ENCODE assay signal across 8 mouse cellular contexts in the genomic region with DNA sequence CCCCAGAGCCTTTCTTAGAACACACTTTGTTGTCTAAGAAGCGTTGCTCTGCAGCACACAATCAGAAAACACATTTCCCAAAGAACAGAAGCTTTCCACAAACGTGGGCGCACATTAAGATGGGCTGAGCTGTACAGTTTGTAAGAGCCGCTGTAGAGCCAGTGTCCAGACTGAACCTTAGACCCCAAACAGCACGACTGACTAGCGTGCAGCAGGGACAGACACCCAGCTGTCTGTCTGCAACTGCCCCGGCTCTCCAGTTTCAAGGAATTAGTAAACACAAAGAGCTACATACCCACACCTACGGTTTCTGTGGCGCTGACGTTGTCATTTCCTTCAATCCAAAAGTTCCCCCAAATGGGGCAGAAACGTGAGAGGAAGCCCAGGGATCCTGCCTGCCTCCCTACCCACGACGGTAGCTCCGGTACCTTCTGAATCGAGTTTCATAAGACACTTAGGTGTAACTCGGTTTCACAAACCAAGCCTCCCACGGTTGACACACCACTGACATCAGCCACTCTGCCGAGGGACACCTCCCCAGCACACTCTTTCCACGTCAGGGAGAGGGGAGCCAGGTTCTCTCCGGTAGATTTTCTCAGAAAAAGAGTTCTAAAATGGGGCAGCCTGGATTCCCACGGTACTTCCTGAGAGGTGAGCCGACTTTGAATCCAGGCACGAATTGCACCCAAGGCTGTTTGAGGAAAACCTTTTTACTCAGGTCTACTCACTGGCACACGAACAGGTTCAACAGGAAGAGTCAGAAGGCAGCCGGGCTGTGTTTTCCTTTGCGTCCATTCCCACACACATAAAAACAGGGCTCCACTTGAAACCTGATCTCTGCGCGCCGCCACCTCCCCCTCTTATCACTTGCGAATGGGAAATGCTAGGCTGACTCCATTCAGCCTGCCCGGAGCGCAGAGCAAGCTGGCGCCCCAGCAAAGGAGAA. TPM values are rescaled to one million over a fixed set of nuclear protein-coding genes. Genes with fewer than 3 reads are reported as not detected.
A peak's percentile ranks its signal among the peaks of the same experiment; 100 is the strongest.
DNase-seq lines count a peak whose midpoint lies in the region; ATAC-seq lines count a peak whose summit lies in the region.

No protein-coding gene starts in this region.

- H3K4me3 ChIP-seq in embryonic facial prominence, embryonic 12.5 days, result peak overlapping the region; percentile 36
- peak overlapping the region; percentile 43 for H3K4me3 ChIP-seq in heart, embryonic 14.5 days (ENCODE audit: control insufficient read depth in 1 of 2, insufficient read depth in 1 of 2, low read depth in 1 of 2, low read length in 2 of 2)
- peak overlapping the region; percentile 60 for H3K4me3 ChIP-seq in kidney, embryonic 16.5 days (ENCODE audit: low read length)

- peak overlapping the region; percentile 40; the same call in 1 of the 2 replicates for H3K9ac ChIP-seq in embryonic facial prominence, embryonic 12.5 days
- peak overlapping the region; percentile 66 for H3K9ac ChIP-seq in heart, embryonic 14.5 days (ENCODE audit: low read length)
- H3K9ac ChIP-seq in kidney, embryonic 16.5 days (replicated peaks; ENCODE audit: low read length), result peak overlapping the region; percentile 81

- peak; percentile 42; the same call in 1 of the 2 replicates for ATAC-seq in embryonic facial prominence, embryonic 12.5 days (ENCODE audit: insufficient number of reproducible peaks, insufficient read depth, low FRiP score, low TSS enrichment)
- peak; percentile 60; the same call in 1 of the 2 replicates for ATAC-seq in heart, embryonic 14.5 days (ENCODE audit: insufficient number of reproducible peaks, insufficient read depth, low FRiP score, low read depth)
- ATAC-seq in kidney, embryonic 16.5 days (ENCODE audit: low FRiP score, low TSS enrichment), result peak; percentile 90

- peaks cover 2% of the 10 kb centered on the region; the same call in 1 of the 2 replicates for H3K27me3 ChIP-seq in embryonic facial prominence, embryonic 12.5 days
- no peaks in the 10 kb centered on the region for H3K27me3 ChIP-seq in heart, embryonic 14.5 days (ENCODE audit: control insufficient read depth, insufficient read depth, low read length)
- H3K27me3 ChIP-seq in kidney, embryonic 16.5 days (ENCODE audit: insufficient read depth, low read length), result no peaks in the 10 kb centered on the region

- 2% methylated on average over 33 of the region's 33 CpGs for WGBS in embryonic facial prominence, embryonic 12.5 days
- WGBS in heart, embryonic 14.5 days, result 1% methylated on average over 33 of the region's 33 CpGs
- WGBS in kidney, embryonic 16.5 days, result under 1% methylated on average over 33 of the region's 33 CpGs

- H3K4me2 ChIP-seq in embryonic facial prominence, embryonic 12.5 days (replicated peaks), result peak overlapping the region; percentile 75
- H3K4me2 ChIP-seq in heart, embryonic 14.5 days (ENCODE audit: low read length), result peak overlapping the region; percentile 80
- peak overlapping the region; percentile 93 for H3K4me2 ChIP-seq in kidney, embryonic 16.5 days (replicated peaks; ENCODE audit: low read depth, low read length)

- DNase-seq in left cerebral cortex, postnatal 4 days, result peak; percentile 29
- DNase-seq in left cerebral cortex, adult 8-10 months (ENCODE audit: low spot score in 2 of 2), result no peak
- peak; percentile 85 for DNase-seq in lung, postnatal 36 days
- DNase-seq in retina, postnatal 1 day, result peak; percentile 66
- no peak for DNase-seq in adipocyte (ENCODE audit: low spot score)

- intact Hi-C loops in left cerebral cortex, postnatal 4 days (cut with DNase I), result no loop called here

- H3K27ac ChIP-seq in embryonic facial prominence, embryonic 12.5 days, result peak overlapping the region; percentile 72
- H3K27ac ChIP-seq in heart, embryonic 14.5 days (replicated peaks in 1 of 2; ENCODE audit: control insufficient read depth in 1 of 2, insufficient read depth in 1 of 2, low read depth in 2 of 2, low read length in 2 of 2), result peak overlapping the region; percentile 55 to 76
- H3K27ac ChIP-seq in kidney, embryonic 16.5 days (ENCODE audit: low read length), result peak overlapping the region; percentile 96

- H3K36me3 ChIP-seq in embryonic facial prominence, embryonic 12.5 days, result no peaks in the 10 kb centered on the region
- H3K36me3 ChIP-seq in heart, embryonic 14.5 days (ENCODE audit: control insufficient read depth, insufficient read depth, low read length), result peaks cover 8% of the 10 kb centered on the region
- H3K36me3 ChIP-seq in kidney, embryonic 16.5 days (ENCODE audit: insufficient read depth, low read length), result 0 out of 2 replicates have a peak, but pooled peaks cover 2% of the 10 kb centered on the region

- no peaks in the 10 kb centered on the region for H3K9me3 ChIP-seq in embryonic facial prominence, embryonic 12.5 days
- no peaks in the 10 kb centered on the region for H3K9me3 ChIP-seq in heart, embryonic 14.5 days (ENCODE audit: control insufficient read depth, low read length)
- H3K9me3 ChIP-seq in kidney, embryonic 16.5 days (ENCODE audit: low read length), result no peaks in the 10 kb centered on the region

- H3K4me1 ChIP-seq in embryonic facial prominence, embryonic 12.5 days, result peaks cover 9% of the 10 kb centered on the region
- H3K4me1 ChIP-seq in heart, embryonic 14.5 days (ENCODE audit: control insufficient read depth in 2 of 2, insufficient read depth in 2 of 2, low read length in 2 of 2), result peaks cover 14 to 25% of the 10 kb centered on the region in 2 experiments; a peak in 3 of 4 replicates
- peaks cover 44% of the 10 kb centered on the region for H3K4me1 ChIP-seq in kidney, embryonic 16.5 days (ENCODE audit: insufficient read depth, low read length)

RNA-seq across cellular contexts. Expression of a gene that starts 59.3 kb away (rescaled TPM):
- total RNA-seq in left cerebral cortex, postnatal 4 days (2021), result 1 to 10 TPM in 1 of 2 experiments, under 1 TPM in 1; 0.77 to 1.1 TPM
- total RNA-seq in left cerebral cortex, adult 8-10 months (2022), result under 1 TPM in 2 of 4 experiments, not detected in 2; 0.27 to 0.33 TPM
- 2.4 and 3.7 TPM in 2 replicates for polyA plus RNA-seq in embryonic facial prominence, embryonic 12.5 days (2016; fragmentation: Nextera tagmentation; extraction: Ambion mirVana)
- polyA plus RNA-seq in heart, embryonic 14.5 days (2014; fragmentation: Nextera tagmentation; extraction: Ambion mirVana), result 21.7 and 23.0 TPM in 2 replicates
- polyA plus RNA-seq in kidney, embryonic 16.5 days (2015; fragmentation: Nextera tagmentation; extraction: Ambion mirVana), result 0.15 and 0.52 TPM in 2 replicates

Comparison
In these comparisons a context has a peak if more than half of its experiments do, and no peak if none do; other contexts are left out.
1. DNase-seq: peak in left cerebral cortex, postnatal 4 days (single experiment), lung, postnatal 36 days (single experiment) and retina, postnatal 1 day (single experiment); none in left cerebral cortex, adult 8-10 months (0 of 2) and adipocyte (single experiment).
2. Peak in every context shown above with its lines, with median percentiles within 50 percentile points of each other: ATAC-seq, H3K27ac ChIP-seq, H3K4me2 ChIP-seq, H3K4me3 ChIP-seq and H3K9ac ChIP-seq.